In genomic region chr9:34988683-34989082, GRCm38 (mm10) we compare ENCODE assay signal across 25 mouse cellular contexts.
DNase-seq lines count a peak whose midpoint lies in the region; ATAC-seq and TF ChIP-seq lines count a peak whose summit lies in the region.
"Had no signal": no experiment of that assay in that cellular context is flagged by ENCODE, and none has a peak within 500 bp of the region (broad histone marks: within the 10 kb centered on the region; RNA-seq: fewer than 3 reads in every experiment).

No protein-coding gene starts in this region.

- no peak overlapping the region for H3K4me3 ChIP-seq in heart, adult 2 months
- H3K4me3 ChIP-seq: embryonic facial prominence, embryonic 13.5 days; embryonic facial prominence, embryonic 15.5 days; erythroblast, embryonic 14.5 days; forebrain, embryonic 10.5 days; forebrain, embryonic 12.5 days had no signal

- no peak for TF ChIP-seq CTCF in heart, adult 2 months (IDR thresholded peaks at IDR 0.05)

- no peak overlapping the region for H3K27ac ChIP-seq in heart, adult 2 months
- H3K27ac ChIP-seq: embryonic facial prominence, embryonic 13.5 days; embryonic facial prominence, embryonic 15.5 days; forebrain, embryonic 10.5 days; forebrain, embryonic 12.5 days had no signal

- H3K36me3 ChIP-seq in heart, adult 2 months (ENCODE audit: control insufficient read depth, insufficient read depth, low read length) = no peaks in the 10 kb centered on the region
- H3K36me3 ChIP-seq: embryonic facial prominence, embryonic 13.5 days; embryonic facial prominence, embryonic 15.5 days; forebrain, embryonic 10.5 days; forebrain, embryonic 12.5 days; G1E had no signal

- no peaks in the 10 kb centered on the region for H3K27me3 ChIP-seq in heart, adult 2 months (ENCODE audit: control insufficient read depth, insufficient read depth, low read length)
- H3K27me3 ChIP-seq: embryonic facial prominence, embryonic 15.5 days; Patski had no signal

- peaks cover 8% of the 10 kb centered on the region for H3K4me1 ChIP-seq in heart, adult 2 months (ENCODE audit: control insufficient read depth, insufficient read depth, low read length)

- TF ChIP-seq EP300 in heart, adult 2 months (IDR thresholded peaks at IDR 0.05; ENCODE audit: insufficient read depth, low read depth, low read length) = no peak

- ATAC-seq in cerebellum, adult (ENCODE audit: insufficient number of reproducible peaks, low FRiP score, low TSS enrichment) = no peak
- 0 out of 2 replicates have a peak, but pooled peaks have one; percentile 22 for ATAC-seq in common myeloid progenitor, adult 5-6 weeks (replicated peaks; ENCODE audit: low read depth, poor library complexity, severe bottlenecking)
- ATAC-seq: activated CD4-positive, CD25-positive, alpha-beta regulatory T cell, adult 4 months; CD4-positive, CD25-positive, alpha-beta regulatory T cell, adult 4 months; forebrain, embryonic 14.5 days; forebrain, embryonic 16.5 days; Patski had no signal

- no peak overlapping the region for H3K9ac ChIP-seq in heart, adult 2 months (ENCODE audit: low read depth, low read length)
- H3K9ac ChIP-seq: embryonic facial prominence, embryonic 13.5 days; embryonic facial prominence, embryonic 15.5 days; forebrain, embryonic 12.5 days had no signal

- peak; percentile 46 for DNase-seq in cerebellum, adult 9-10 months
- peak; percentile 72 for DNase-seq in heart, adult 11 months
- DNase-seq in heart, adult 2 months = no peak
- DNase-seq: adrenal gland, adult 8-10 months; adrenal gland, postnatal 14 days; adrenal gland, postnatal 36 days; B cell, adult 2 months; cerebellum, adult 11 months; cerebellum, adult 18-20 months; cerebellum, adult 8-10 months; cerebellum, postnatal 36 days; embryo, embryonic 11 days had no signal

- intact Hi-C loops in heart, adult 2 months (cut with DNase I) = no loop called here

- 93% methylated on average over 3 of the region's 3 CpGs for WGBS in heart, adult 2 months

- H3K79me2 ChIP-seq in heart, adult 2 months (replicated peaks; ENCODE audit: control insufficient read depth, insufficient read depth, low read length) = no peaks in the 10 kb centered on the region

- no peak for TF ChIP-seq POLR2A in heart, adult 2 months (IDR thresholded peaks at IDR 0.05; ENCODE audit: insufficient read depth, low read depth, low read length)

Comparison
In these comparisons a context has a peak if more than half of its experiments do, and no peak if none do; other contexts are left out.
1. DNase-seq: peak in cerebellum, adult 9-10 months (single experiment) and heart, adult 11 months (single experiment); none in heart, adult 2 months (0 of 2).